ENCODE assay signal across 16 mouse cellular contexts in genomic region chr1:184603136-184603535, GRCm38 (mm10).
DNase-seq lines count a peak whose midpoint lies in the region; TF ChIP-seq lines count a peak whose summit lies in the region.
"Had no signal": no experiment of that assay in that cellular context is flagged by ENCODE, and none has a peak within 500 bp of the region (broad histone marks: within the 10 kb centered on the region; RNA-seq: fewer than 3 reads in every experiment).

No protein-coding gene starts in this region.

- H3K4me3 ChIP-seq in liver, adult 2 months (ENCODE audit: insufficient read depth, low read depth, low read length): no peak overlapping the region

- H3K4me1 ChIP-seq in liver, adult 2 months (ENCODE audit: control insufficient read depth, insufficient read depth, low read length): peaks cover 16% of the 10 kb centered on the region

- TF ChIP-seq POLR2A in liver, adult 2 months (IDR thresholded peaks at IDR 0.05; ENCODE audit: extremely low read depth, insufficient read depth, low read length): no peak

- no peak for TF ChIP-seq CTCF in liver, adult 2 months (IDR thresholded peaks at IDR 0.05; ENCODE audit: low read depth, low read length)

- no peaks in the 10 kb centered on the region for H3K36me3 ChIP-seq in liver, adult 2 months (ENCODE audit: control insufficient read depth, insufficient read depth, low read length)
- H3K36me3 ChIP-seq: G1E had no signal

- no peaks in the 10 kb centered on the region for H3K27me3 ChIP-seq in liver, adult 2 months (ENCODE audit: control insufficient read depth, insufficient read depth, low read length)
- H3K27me3 ChIP-seq: CH12.LX had no signal

- DNase-seq in heart, adult 11 months: peak; percentile 73
- DNase-seq in heart, postnatal 14 days: no peak
- peak; percentile 59 for DNase-seq in liver, adult 2 months (ENCODE audit: extremely low read depth, low read depth, low spot score)
- no peak for DNase-seq in liver
- DNase-seq: adrenal gland, adult 2 months; adrenal gland, adult 8-10 months; adrenal gland, postnatal 10 days; adrenal gland, postnatal 14 days; adrenal gland, postnatal 25 days; adrenal gland, postnatal 36 days; B cell, adult 2 months; cerebellum, adult 11 months; cerebellum, adult 11-12 months; cerebellum, adult 18-20 months had no signal

- 62% methylated on average over 6 of the region's 6 CpGs for WGBS in liver, adult 2 months

- intact Hi-C loops in heart, postnatal 14 days (cut with DNase I): no loop called here

- no peak overlapping the region for H3K27ac ChIP-seq in liver, adult 2 months (replicated peaks; ENCODE audit: insufficient read depth, low read depth, low read length)

- H3K79me2 ChIP-seq in liver, adult 2 months (ENCODE audit: control insufficient read depth, insufficient read depth, low read length): no peaks in the 10 kb centered on the region

- no peak overlapping the region for H3K9ac ChIP-seq in liver, adult 2 months (ENCODE audit: low read depth, low read length)

Comparison
In these comparisons a context has a peak if more than half of its experiments do, and no peak if none do; other contexts are left out.
1. DNase-seq: peak in heart, adult 11 months (single experiment) and liver, adult 2 months (single experiment); none in heart, postnatal 14 days (0 of 2) and liver (single experiment).